Mouse (Mus musculus): ENCODE results near the gene Mmgt2. TPM values are rescaled to one million over a fixed set of nuclear protein-coding genes. Genes with fewer than 3 reads are reported as not detected.

Mmgt2 gene
- polyA plus RNA-seq (2014; fragmentation: Nextera tagmentation; extraction: Ambion mirVana) = 25.7 and 26.1 TPM in 2 replicates

DNA sequence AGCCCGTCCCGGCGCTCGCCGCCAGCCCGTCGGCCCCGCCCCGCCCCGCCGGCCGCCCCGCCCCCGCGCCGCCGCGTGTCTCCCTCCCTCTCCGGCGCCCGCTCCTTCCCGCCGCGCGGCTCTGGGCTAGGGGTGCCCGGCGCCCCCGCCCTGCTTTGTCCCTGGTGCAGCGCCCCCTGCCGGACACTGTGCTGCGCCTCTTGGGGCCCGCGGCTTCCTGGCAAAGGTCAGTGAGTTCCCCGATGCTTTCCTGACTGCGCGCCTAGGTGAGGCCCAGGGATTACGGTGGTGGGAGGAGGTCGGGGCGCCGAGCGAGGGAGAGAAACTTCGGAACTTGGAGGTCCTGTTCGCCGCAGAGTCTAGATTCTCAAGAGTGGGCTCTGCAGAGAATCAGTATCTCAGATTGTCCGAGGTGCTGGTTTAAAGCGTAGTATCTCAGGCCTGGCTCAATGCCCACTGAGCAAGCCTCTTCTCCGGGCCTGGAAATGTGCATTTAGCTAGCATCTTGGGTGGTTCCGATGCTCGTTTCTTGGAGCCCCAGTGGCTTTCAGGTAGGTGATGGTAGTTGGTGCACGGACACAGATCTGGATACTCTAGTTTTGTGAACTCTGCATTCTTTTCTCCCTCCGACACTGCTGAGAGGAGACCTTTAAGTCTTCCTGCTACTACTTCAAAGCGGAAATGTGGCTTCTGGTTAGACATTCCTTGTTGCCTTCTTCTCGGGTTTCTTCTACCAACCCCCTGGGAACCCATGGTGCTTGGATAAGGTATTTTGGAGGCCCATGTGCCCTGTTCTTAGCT, at the start of gene Mmgt2:
Gene Mmgt2 (plus strand): TSS at position 74 of the 801 bp plus-strand sequence.
- WGBS = under 1% methylated on average over 31 of the region's 53 CpGs
- peak within 1 kb of the TSS; percentile 76 for H3K27ac ChIP-seq (ENCODE audit: low read depth, low read length)
- H3K4me1 ChIP-seq (replicated peaks; ENCODE audit: control insufficient read depth, insufficient read depth, low read length) = peaks cover 39% of the 10 kb centered on the region

DNA sequence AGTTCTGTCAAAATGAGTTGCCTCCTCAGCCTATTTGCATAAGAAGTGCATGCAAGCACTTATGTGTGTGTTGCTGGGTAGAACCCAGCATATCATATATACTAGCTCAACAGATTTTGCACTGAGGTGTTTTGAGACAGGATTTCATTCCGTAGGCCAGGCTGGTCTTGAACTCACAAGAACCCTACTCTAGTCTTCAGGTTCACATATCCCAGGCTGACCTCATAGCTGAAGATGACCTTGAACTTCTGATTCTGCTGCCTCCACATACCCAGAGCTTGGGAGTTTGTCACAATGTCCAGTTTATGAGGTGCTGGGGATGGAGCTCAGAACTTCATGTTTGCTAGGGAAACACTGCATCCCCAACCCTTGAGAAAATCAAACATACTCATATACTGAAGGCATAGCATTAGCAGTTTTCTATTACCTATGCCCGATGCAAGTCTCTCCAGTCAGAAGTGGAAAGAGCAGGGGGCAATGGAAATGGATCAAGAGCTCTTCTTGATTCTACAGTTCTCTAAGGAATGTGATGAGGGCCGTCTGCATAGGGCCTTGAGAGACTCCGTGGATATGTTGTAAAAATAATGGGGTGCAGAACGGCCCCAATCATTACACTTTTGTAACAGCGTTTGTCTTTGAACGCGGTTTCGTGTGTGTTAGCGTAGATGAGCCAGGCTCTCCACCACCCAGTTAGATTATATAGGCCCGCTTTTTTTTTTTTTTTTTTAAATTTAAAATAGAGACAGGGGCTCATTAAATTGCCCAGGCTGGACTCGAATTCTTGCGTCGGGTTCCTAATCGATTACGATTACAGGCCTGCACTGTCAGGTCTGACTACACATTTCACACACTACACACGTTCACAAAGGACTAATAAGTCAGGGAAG, 46.5 kb upstream of the Mmgt2 start:
- no peaks in the 10 kb centered on the region for H3K9me3 ChIP-seq (ENCODE audit: control insufficient read depth, low read length)
- peak overlapping the region; percentile 95 for H3K4me2 ChIP-seq
- 12% methylated on average over 17 of the region's 17 CpGs for WGBS
- H3K4me1 ChIP-seq (replicated peaks; ENCODE audit: control insufficient read depth, insufficient read depth, low read length) = peaks cover 23% of the 10 kb centered on the region
- ATAC-seq (replicated peaks; ENCODE audit: low FRiP score) (0 out of 2 replicates have a peak, but pooled peaks have one; percentile 0), DNase-seq (ENCODE audit: low spot score) (no peak)
- H3K27me3 ChIP-seq (replicated peaks; ENCODE audit: control insufficient read depth, insufficient read depth, low read length) = no peaks in the 10 kb centered on the region
- H3K27ac ChIP-seq (ENCODE audit: low read depth, low read length) = peak overlapping the region; percentile 99
- peak overlapping the region; percentile 88 for H3K4me3 ChIP-seq (ENCODE audit: low read depth, low read length)
- H3K36me3 ChIP-seq (ENCODE audit: control insufficient read depth, insufficient read depth, low read length) = peaks cover 37% of the 10 kb centered on the region
- H3K9ac ChIP-seq (ENCODE audit: low read depth, low read length) = peak overlapping the region; percentile 100

More for the DNA sequence above, at the start of gene Mmgt2:
- Histone ChIP-seq H3K9me3 (ENCODE audit: control insufficient read depth, low read length) (no peaks in the 10 kb centered on the region), H3K4me2 (peak within 1 kb of the TSS; percentile 100), H3K9ac (ENCODE audit: low read depth, low read length) (peak within 1 kb of the TSS; percentile 78), H3K36me3 (ENCODE audit: control insufficient read depth, insufficient read depth, low read length) (0 out of 2 replicates have a peak, but pooled peaks cover 3% of the 10 kb centered on the region), H3K27me3 (replicated peaks; ENCODE audit: control insufficient read depth, insufficient read depth, low read length) (no peaks in the 10 kb centered on the region), H3K4me3 (ENCODE audit: low read depth, low read length) (peak within 1 kb of the TSS; percentile 81)
- DNase-seq (ENCODE audit: low spot score) = peak; percentile 99
- peak; percentile 93 for ATAC-seq (replicated peaks; ENCODE audit: low FRiP score)

DNA sequence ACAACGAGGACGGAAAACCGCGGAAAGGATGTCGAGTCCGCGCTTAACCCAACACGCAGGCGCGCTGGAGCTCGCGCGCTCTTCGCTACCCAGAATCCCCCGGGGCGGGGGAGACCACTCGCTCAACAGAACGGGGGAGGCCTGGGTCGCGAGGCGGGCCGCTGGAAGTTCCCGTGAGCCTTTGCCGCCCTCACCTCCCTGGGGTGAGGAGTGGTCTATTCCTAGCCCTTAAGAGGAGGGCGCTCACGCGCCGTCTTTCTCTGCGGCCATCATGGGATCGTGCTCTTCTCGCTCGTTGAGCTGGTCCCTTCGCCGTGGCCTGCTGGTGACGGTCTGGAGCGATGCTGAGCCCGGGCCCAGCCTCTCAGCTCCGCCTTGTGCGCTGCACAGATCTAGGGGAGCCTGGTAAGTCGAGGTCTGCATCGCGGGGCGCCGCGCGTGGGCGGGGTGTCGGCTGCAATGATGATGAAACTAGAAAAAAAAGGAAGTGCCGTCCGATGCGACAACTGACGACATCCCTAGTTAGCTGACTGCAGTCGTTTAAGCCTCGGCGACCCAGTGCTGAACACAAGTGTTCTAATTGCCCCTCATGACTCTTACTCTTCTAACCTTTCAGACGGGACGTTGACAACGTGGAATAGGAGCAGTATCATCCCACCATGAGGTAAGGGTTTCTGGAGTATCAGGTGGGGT, 45.7 kb upstream of the Mmgt2 start:
- Histone ChIP-seq H3K36me3 (ENCODE audit: control insufficient read depth, insufficient read depth, low read length) (peaks cover 41% of the 10 kb centered on the region), H3K4me1 (replicated peaks; ENCODE audit: control insufficient read depth, insufficient read depth, low read length) (peaks cover 23% of the 10 kb centered on the region), H3K27ac (ENCODE audit: low read depth, low read length) (peak overlapping the region; percentile 99), H3K27me3 (replicated peaks; ENCODE audit: control insufficient read depth, insufficient read depth, low read length) (no peaks in the 10 kb centered on the region), H3K9me3 (ENCODE audit: control insufficient read depth, low read length) (no peaks in the 10 kb centered on the region), H3K4me2 (peak overlapping the region; percentile 95), H3K4me3 (ENCODE audit: low read depth, low read length) (peak overlapping the region; percentile 88), H3K9ac (ENCODE audit: low read depth, low read length) (peak overlapping the region; percentile 100)
- WGBS = under 1% methylated on average over 58 of the region's 58 CpGs
- peak; percentile 97 for DNase-seq (ENCODE audit: low spot score)
- peak; percentile 84 for ATAC-seq (replicated peaks; ENCODE audit: low FRiP score)

DNA sequence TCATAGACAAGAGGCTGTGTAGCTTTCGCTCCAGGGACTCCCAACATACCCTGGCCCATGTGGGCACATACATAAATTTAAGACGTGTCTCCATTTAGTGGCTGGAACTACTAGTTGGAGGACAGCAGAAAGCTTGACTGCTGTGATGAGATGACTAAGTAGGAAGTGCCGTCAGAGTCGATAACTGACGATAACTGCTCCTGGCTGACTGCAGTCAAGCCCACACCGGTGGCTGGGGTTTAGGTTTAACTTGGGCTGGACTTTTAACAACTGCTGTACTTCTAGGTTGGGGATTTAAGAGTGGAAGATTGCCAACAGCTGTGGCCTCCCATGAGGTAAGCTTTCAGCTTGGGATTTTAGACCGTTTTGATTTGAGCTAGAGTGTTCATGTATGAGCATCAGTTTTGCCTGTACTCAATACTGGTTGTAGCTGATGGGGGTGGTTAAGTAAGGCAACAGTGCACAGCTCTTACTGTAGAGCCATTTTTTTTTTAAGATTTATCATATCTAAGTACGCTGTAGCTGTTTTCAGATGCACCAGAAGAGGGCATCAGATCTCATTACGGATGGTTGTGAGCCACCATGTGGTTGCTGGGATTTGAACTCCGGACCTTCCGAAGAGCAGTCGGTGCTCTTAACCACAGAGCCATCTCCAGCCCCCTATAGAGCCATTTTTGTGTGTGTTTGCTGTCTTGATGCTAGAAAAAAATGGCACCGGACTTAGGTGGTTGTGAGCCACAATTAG, 45.0 kb upstream of the Mmgt2 start:
- H3K27ac ChIP-seq (ENCODE audit: low read depth, low read length) = peak overlapping the region; percentile 99
- H3K9me3 ChIP-seq (ENCODE audit: control insufficient read depth, low read length) = no peaks in the 10 kb centered on the region
- H3K4me3 ChIP-seq (ENCODE audit: low read depth, low read length) = peak overlapping the region; percentile 88
- H3K9ac ChIP-seq (ENCODE audit: low read depth, low read length) = peak overlapping the region; percentile 100
- peaks cover 41% of the 10 kb centered on the region for H3K36me3 ChIP-seq (ENCODE audit: control insufficient read depth, insufficient read depth, low read length)
- WGBS = under 1% methylated on average over 13 of the region's 13 CpGs
- ATAC-seq (replicated peaks; ENCODE audit: low FRiP score) = no peak
- peak; percentile 57 for DNase-seq (ENCODE audit: low spot score)
- H3K4me2 ChIP-seq = peak overlapping the region; percentile 95
- H3K27me3 ChIP-seq (replicated peaks; ENCODE audit: control insufficient read depth, insufficient read depth, low read length) = no peaks in the 10 kb centered on the region
- H3K4me1 ChIP-seq (replicated peaks; ENCODE audit: control insufficient read depth, insufficient read depth, low read length) = peaks cover 17% of the 10 kb centered on the region

DNA sequence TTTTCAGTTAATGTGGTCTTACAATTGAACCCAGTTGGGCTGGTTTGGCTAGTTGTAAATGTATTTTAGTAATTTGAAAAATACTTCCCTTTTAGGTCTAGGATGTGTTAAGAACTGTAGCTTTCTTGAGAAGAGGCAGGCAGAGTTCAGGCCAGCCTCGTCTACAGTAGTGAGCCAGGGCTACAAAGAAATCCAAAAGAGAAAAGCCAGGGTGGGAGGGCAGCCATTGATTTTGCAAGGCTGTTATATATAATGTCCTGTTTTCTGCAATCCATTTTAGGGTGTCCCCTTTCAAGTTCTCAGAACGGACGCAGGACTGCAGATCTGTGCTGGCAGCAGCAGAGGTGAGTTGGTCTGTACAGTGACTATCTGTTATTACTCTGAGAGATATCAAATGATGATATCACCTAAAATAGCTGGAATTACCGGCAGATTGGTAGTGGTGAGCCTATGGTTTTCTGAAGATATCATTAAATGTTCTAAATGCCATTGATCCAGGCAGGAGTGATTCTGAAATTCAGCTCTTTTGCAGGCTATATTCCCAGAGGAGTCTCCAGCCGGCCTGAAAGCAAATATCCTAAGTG, 44.2 kb upstream of the Mmgt2 start:
- Histone ChIP-seq H3K9ac (ENCODE audit: low read depth, low read length) (peak overlapping the region; percentile 100), H3K4me2 (peak overlapping the region; percentile 95), H3K9me3 (ENCODE audit: control insufficient read depth, low read length) (no peaks in the 10 kb centered on the region), H3K4me1 (replicated peaks; ENCODE audit: control insufficient read depth, insufficient read depth, low read length) (peaks cover 16% of the 10 kb centered on the region), H3K4me3 (ENCODE audit: low read depth, low read length) (peak overlapping the region; percentile 88), H3K27ac (ENCODE audit: low read depth, low read length) (peak overlapping the region; percentile 99), H3K36me3 (ENCODE audit: control insufficient read depth, insufficient read depth, low read length) (peaks cover 41% of the 10 kb centered on the region), H3K27me3 (replicated peaks; ENCODE audit: control insufficient read depth, insufficient read depth, low read length) (no peaks in the 10 kb centered on the region)
- 18% methylated on average over 5 of the region's 5 CpGs for WGBS
- no peak for ATAC-seq (replicated peaks; ENCODE audit: low FRiP score)
- DNase-seq (ENCODE audit: low spot score) = no peak

DNA sequence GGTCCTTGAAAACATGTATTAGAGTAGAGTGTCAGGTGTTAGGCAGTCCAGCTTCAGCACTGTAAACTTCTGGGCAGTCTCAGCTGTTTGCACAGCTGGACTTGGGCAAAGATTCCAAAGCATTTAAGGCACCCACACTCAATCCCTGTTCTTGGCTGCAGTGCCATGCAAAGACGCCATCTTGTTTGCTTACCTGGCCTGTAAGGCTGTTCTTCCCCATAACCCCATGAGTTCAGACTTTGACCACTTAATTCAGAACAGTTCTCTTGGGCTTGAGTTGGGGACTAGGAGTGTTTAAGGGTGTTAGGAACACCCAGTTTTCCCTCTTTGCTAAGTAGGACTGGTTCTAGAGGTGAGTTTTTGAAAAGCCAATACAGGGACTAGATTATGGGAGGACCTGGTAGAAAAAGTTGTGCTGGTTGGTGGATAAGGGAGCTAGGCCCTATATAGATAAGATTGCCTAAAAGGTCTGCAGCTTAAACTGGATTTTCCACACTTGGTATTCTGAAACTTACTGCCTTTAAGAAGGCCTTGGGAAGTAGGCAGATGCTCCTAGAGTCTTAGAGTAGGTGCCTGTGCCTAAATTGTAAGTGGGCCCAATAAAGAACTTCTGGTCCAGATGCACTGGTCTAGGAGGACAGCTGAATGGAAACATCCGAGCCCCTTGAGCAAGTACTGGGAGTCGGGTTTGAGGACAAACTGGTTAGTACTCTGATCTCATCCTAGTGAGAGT, 43.4 kb upstream of the Mmgt2 start:
- H3K9ac ChIP-seq (ENCODE audit: low read depth, low read length) = peak overlapping the region; percentile 100
- H3K4me1 ChIP-seq (replicated peaks; ENCODE audit: control insufficient read depth, insufficient read depth, low read length) = peaks cover 16% of the 10 kb centered on the region
- peaks cover 41% of the 10 kb centered on the region for H3K36me3 ChIP-seq (ENCODE audit: control insufficient read depth, insufficient read depth, low read length)
- DNase-seq (ENCODE audit: low spot score) (no peak), ATAC-seq (replicated peaks; ENCODE audit: low FRiP score) (no peak)
- H3K4me3 ChIP-seq (ENCODE audit: low read depth, low read length) = peak overlapping the region; percentile 88
- H3K4me2 ChIP-seq = peak overlapping the region; percentile 95
- H3K9me3 ChIP-seq (ENCODE audit: control insufficient read depth, low read length) = no peaks in the 10 kb centered on the region
- WGBS = 28% methylated on average over 3 of the region's 3 CpGs
- no peaks in the 10 kb centered on the region for H3K27me3 ChIP-seq (replicated peaks; ENCODE audit: control insufficient read depth, insufficient read depth, low read length)
- H3K27ac ChIP-seq (ENCODE audit: low read depth, low read length) = peak overlapping the region; percentile 99

DNA sequence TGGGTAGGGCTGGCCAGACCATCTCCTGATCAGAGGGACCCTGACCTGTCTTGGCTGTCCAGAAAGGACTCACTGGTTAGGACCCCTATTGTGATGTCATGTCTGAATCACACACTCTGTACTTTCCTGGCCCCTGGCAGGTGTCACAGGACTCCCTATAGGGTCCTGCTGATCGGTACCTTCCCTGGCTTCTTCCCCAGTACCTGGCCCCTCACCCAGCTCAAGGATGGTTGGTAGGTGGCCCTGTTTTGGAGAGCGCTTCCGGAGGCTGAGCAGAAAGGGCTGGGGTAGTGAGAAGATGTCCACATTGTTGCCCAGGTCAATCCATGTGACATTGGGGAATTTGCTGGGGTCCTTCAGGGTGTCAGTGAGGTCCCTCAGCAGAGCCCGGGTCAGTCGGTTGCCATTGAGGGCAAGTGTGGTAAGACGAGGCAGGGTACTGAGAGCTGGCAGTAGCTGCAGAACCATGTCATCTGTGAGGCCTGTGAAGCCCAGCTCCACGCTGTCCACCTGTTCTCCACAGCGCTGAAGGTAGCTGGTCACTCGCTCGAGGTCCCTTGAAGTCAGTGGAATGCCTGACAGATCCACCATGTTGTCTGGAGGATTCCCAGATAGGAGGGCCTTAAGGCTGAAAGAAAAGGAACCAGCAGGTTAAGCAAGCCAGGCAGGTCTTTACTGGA, 42.7 kb upstream of the Mmgt2 start:
- H3K36me3 ChIP-seq (ENCODE audit: control insufficient read depth, insufficient read depth, low read length) = peaks cover 41% of the 10 kb centered on the region
- peak overlapping the region; percentile 100 for H3K9ac ChIP-seq (ENCODE audit: low read depth, low read length)
- H3K4me2 ChIP-seq = peak overlapping the region; percentile 95
- DNase-seq (ENCODE audit: low spot score) (peak; percentile 74), ATAC-seq (replicated peaks; ENCODE audit: low FRiP score) (peak; percentile 40)
- no peaks in the 10 kb centered on the region for H3K27me3 ChIP-seq (replicated peaks; ENCODE audit: control insufficient read depth, insufficient read depth, low read length)
- 31% methylated on average over 10 of the region's 10 CpGs for WGBS
- peaks cover 16% of the 10 kb centered on the region for H3K4me1 ChIP-seq (replicated peaks; ENCODE audit: control insufficient read depth, insufficient read depth, low read length)
- peak overlapping the region; percentile 99 for H3K27ac ChIP-seq (ENCODE audit: low read depth, low read length)
- peak overlapping the region; percentile 88 for H3K4me3 ChIP-seq (ENCODE audit: low read depth, low read length)
- no peaks in the 10 kb centered on the region for H3K9me3 ChIP-seq (ENCODE audit: control insufficient read depth, low read length)
